Mouse (Mus musculus) CD4-positive, CD25-positive, alpha-beta regulatory T cell, adult 2 months (primary cell): ENCODE data around the gene Gemin8.
A peak's percentile ranks its signal among the peaks of the same experiment; 100 is the strongest.

Experiments used
- DNase-seq: peaks from one replicate; pipeline ENCODE4 v3.0.0-alpha.2; 2012; ENCODE audit warnings: low read depth, low spot score

Gene Gemin8

GRCm38 (mm10) chrX:166229750-166230149 is 59.5 kb downstream of the Gemin8 start:
- peak; percentile 57 for DNase-seq

GRCm38 (mm10) chrX:166230515-166231267 is 60.4 kb downstream of the Gemin8 start:
- DNase-seq: no peak

- DNase-seq: no peak
Observed at GRCm38 (mm10) chrX:166236131-166236530, 65.9 kb downstream of the Gemin8 start.

GRCm38 (mm10) chrX:166238831-166239460 is 68.7 kb downstream of the Gemin8 start, which contains the start of gene Gpm6b:
TSS of gene Gpm6b (plus strand) at chrX:166238911.
- DNase-seq: peak; percentile 29

GRCm38 (mm10) chrX:166239520-166239919 is 69.3 kb downstream of the Gemin8 start:
- DNase-seq: no peak
